Mouse (Mus musculus) E14TG2a.4 (cell line): Measurements from ENCODE around the gene Mical3.

ENCODE experiments used
- CTCF ChIP-seq: conservative IDR thresholded peaks from 2 replicates; pipeline ENCODE4 v1.5.1; 2014; ENCODE audit warnings: low read length
- NANOG ChIP-seq: IDR thresholded peaks from 2 replicates; pipeline ENCODE4 v1.6.1; 2014; ENCODE audit warnings: borderline replicate concordance, low read length, mixed read lengths
- POU5F1 ChIP-seq: IDR thresholded peaks from 2 replicates; pipeline ENCODE4 v1.6.1; 2014; ENCODE audit warnings: low read length, borderline replicate concordance

- no peak for TF ChIP-seq CTCF
- TF ChIP-seq NANOG = no peak
- no peak for TF ChIP-seq POU5F1
These were observed 10.0 kb downstream of the Mical3 start for GRCm38 (mm10) chr6:121120776-121121175.
